Mouse (Mus musculus) bone marrow macrophage, adult 2 months (primary cell): ENCODE measurements at regions not wholly inside any gene's neighbourhood (a gene's known extent, or its start where the extent isn't known, plus 50 kb on each side); places are given as distances from the start of the nearest gene placed in this dataset.
A peak's percentile ranks its signal among the peaks of the same experiment; 100 is the strongest.

ENCODE experiments used
- H3K27ac ChIP-seq: 2 replicates; pipeline ENCODE4 v1.5.1; 2012; ENCODE audit warnings: low read depth, low read length; ENCODE audit not compliant: insufficient read depth
- H3K4me1 ChIP-seq: 2 replicates; pipeline ENCODE4 v1.6.1; 2012; ENCODE audit warnings: low read length; ENCODE audit not compliant: control insufficient read depth, insufficient read depth
- H3K4me3 ChIP-seq: 2 replicates; pipeline ENCODE4 v1.5.1; 2012; ENCODE audit warnings: mild to moderate bottlenecking, low read length, moderate library complexity; ENCODE audit not compliant: insufficient read depth
- CTCF ChIP-seq: IDR thresholded peaks from 2 replicates; pipeline ENCODE4 v1.5.1; 2012; ENCODE audit warnings: low read depth, mild to moderate bottlenecking, low read length, moderate library complexity
- POLR2A ChIP-seq: IDR thresholded peaks from 2 replicates; pipeline ENCODE4 v1.6.1; 2012; ENCODE audit warnings: mild to moderate bottlenecking, low read depth, low read length, borderline replicate concordance

DNA sequence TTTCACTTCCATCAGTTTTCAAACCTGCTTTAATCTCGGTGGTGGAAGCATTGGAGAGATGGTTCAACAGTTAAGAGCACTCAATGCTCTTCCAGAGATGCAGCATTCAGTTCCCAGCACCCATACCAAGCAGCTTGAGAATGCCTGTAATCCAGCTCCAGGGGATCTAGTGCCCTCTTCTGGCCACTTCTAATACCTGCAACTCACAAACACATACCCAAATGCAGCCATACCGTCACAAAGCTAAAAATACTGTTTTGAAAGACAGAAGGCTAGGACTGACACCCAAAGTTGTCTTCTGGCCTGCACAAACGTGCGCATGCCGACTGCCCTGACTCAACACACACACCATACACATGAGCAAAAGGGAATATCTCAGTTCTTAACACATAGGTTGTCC is 313.9 kb upstream of the Jmjd1c start:
- Histone ChIP-seq H3K4me1 (no peaks in the 10 kb centered on the region), H3K4me3 (no peak overlapping the region), H3K27ac (no peak overlapping the region)
- no peak for TF ChIP-seq CTCF
- no peak for TF ChIP-seq POLR2A

DNA sequence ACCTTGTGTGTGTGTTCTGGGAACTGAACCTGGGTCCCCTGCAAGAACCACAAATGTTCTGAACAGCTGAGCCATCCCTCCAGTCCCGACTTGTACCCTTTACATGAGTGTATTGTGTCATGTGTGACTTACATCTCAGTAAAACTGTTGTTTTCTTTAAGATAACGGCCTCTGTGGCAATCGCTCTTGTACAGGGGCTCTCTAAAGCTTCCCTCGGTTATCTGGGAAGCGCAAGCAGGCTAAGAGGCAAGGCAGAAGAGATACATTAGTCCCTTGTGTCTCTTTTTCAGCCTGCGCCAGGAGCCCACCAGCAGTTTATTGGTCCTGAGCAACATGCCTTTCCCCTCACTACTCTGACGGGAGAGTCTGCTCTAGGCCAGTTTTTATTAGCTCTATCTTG is 308.1 kb upstream of the Jmjd1c start:
- no peak overlapping the region for H3K4me3 ChIP-seq
- TF ChIP-seq POLR2A (no peak), CTCF (no peak)
- H3K27ac ChIP-seq: no peak overlapping the region
- H3K4me1 ChIP-seq: no peaks in the 10 kb centered on the region

DNA sequence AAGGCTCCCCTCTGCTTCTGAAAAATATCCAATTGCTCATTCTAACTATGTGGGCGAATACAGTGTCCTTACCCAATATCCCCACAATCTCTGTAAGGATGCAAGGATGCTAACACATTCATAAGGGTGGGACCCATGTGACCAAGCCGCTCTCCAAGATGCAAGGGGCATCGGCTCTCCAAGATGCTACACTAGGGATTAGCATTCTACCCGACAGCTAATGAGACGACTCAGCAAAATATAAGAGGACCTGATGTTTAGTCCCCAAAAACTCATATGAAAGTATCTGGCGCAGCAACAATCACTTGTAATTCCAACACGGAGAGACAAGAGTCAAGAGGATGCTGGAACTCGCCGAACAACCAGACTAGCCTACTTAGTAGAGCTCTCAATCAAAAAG is 299.6 kb upstream of the Jmjd1c start:
- TF ChIP-seq POLR2A: no peak
- no peak for TF ChIP-seq CTCF
- Histone ChIP-seq H3K27ac (no peak overlapping the region), H3K4me3 (no peak overlapping the region), H3K4me1 (no peaks in the 10 kb centered on the region)

DNA sequence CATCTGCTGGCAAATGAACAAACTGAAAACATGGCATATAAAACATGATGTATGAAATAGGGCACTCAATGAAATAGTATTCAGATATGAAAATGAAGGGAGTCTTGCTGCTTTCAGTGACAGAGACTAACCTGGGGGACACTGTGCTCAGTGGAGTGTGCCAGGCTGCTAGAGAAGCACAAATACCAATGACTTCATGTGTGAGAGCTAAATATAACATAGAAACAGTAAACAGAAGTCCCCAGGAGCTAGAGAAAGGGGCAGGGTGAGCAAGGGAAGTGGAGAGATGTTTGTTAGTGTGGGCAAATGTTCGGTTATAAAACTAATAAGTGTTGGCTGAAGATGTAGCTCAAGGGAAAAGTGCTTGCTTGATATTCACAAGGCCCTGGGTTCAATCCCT is 293.2 kb upstream of the Jmjd1c start:
- H3K4me3 ChIP-seq: no peak overlapping the region
- no peaks in the 10 kb centered on the region for H3K4me1 ChIP-seq
- TF ChIP-seq CTCF (no peak), POLR2A (no peak)
- H3K27ac ChIP-seq: no peak overlapping the region

DNA sequence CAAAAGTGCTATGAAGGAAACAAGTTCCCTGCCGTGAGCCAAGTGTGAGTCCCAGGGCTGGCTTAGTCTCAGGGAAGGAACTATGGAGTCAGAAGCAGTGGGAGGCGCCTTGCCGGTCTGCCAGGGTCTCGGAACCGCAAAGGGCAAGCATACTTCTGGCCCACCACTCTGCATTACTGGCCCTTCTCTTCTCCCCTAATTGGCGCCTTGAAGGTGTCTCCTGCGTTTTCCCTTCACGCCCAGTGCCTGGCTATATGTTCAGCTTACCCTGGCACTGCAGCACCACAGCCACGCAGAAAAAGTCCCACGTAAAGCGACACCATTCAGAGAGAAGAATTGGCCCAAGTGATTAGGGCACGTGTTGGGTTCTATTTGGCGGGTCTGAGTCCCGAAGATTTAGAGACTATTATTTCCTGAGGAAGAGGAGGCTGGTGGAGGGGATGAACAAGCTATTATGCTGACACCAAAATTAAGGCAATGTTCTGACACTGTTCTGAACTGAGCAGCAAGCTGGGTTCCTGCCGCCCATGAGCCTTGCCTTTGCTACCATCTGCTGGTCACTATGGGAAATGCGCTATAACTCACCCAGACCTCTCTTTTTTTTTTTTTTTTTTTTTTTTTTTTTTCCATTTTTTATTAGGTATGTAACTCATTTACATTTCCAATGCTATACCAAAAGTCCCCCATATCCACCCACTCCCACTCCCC is 288.5 kb upstream of the Jmjd1c start:
- peaks cover 5% of the 10 kb centered on the region for H3K4me1 ChIP-seq
- no peak overlapping the region for H3K27ac ChIP-seq
- no peak for TF ChIP-seq POLR2A
- TF ChIP-seq CTCF: peak; percentile 61; the same call in 1 of the 2 replicates
- no peak overlapping the region for H3K4me3 ChIP-seq

DNA sequence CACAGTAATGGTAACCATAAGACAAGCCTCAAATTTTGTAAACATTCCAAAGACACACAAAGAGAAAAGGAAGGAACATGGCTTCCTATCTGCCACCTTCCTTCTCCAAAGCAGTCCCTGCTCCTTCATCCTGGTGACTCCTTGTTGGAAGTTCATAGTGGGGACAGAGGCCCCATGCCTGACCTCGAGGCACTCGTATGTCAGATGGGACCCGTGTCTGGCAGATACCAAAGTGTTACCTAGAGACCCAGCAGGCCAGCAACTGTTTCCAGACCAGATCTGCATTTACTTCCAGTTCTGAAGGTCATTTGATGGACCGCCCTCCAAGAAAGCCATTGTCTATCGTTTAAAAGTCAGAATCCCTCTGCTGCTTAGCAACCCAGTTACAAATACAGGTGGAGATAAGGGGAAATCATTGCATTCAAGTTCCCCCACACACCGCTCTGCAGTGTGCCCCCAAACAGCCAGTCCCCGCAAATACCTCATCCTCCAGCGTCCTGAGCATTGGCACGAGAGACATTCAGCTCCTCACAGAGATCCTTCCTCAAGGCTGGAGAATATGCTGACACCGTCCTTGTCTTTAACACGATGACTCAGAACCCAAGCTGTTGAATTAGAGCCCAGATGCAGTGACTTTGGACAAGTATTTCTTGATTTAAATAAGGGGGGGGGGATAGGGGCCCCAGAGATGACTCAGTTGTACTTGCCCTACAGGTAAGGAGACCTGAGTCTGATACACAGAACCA is 283.2 kb upstream of the Jmjd1c start:
- Histone ChIP-seq H3K4me1 (peaks cover 31% of the 10 kb centered on the region), H3K4me3 (no peak overlapping the region), H3K27ac (no peak overlapping the region)
- TF ChIP-seq POLR2A (no peak), CTCF (no peak)

DNA sequence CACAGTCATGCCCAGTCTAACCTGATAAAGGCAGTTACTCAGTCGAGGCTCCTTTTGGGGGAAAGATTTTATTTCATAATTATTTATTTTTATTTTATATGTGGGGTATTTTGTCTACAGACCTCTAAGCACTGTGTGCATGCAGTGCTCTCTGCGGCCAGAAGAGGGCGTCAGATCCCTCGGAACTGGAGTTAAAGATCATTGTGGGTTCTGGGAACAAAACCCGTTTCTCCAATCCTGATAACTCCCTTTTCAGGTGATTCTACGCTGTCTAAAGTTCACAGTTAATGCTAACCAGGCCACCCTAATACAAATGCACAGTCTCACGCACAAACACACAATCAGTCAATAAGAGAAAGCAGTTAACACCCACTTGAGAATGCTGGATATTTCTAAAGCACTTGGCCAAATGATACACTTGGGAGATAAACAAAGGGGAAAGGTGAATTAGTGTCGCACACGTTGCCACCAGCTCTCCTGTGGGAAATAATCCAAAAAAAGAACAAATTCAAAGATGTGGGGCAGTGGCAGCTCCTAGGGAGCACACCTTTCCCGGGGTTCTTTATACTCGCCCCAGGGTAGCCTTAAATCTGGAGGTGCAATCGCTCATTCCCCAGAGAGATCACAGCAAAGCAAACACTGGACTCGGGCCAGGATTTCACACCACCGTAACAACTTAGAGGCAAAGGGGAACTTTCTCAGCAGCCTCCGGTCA is 281.9 kb upstream of the Jmjd1c start:
- peaks cover 39% of the 10 kb centered on the region for H3K4me1 ChIP-seq
- TF ChIP-seq POLR2A (no peak), CTCF (peak; percentile 73)
- H3K4me3 ChIP-seq: no peak overlapping the region
- H3K27ac ChIP-seq: peak overlapping the region; percentile 59

DNA sequence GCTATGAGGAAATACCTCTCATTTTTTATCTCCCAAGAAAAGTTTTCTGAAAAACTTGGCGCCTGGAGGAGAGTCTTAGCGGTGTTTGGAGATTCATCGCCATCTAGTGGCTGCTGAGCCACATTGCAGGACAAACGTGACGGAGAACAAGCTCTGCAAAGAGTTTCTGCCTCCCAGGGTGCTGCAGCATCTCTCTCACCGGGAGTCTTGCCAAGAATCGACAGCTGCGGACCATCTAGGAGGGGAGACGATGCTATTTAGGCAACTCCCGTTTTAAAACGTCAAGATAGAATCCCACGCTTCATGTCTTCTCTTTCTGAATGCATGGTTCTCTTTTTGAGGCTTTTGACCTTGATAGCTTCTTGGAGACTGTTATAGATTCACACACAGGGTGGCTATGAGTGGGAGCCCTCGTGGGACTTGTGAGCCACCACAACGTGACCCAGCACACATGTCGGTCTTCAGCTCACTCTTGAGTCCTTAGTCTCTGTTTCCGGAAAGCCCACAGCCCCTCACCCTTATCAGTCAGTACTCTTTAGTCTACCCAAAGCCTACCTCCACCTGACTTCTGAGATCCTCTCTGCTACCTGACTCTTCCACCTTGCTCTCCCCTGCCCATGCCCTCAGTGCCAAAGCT is 281.2 kb upstream of the Jmjd1c start:
- no peak for TF ChIP-seq POLR2A
- TF ChIP-seq CTCF: peak; percentile 81
- Histone ChIP-seq H3K4me1 (peaks cover 39% of the 10 kb centered on the region), H3K27ac (no peak overlapping the region), H3K4me3 (no peak overlapping the region)

DNA sequence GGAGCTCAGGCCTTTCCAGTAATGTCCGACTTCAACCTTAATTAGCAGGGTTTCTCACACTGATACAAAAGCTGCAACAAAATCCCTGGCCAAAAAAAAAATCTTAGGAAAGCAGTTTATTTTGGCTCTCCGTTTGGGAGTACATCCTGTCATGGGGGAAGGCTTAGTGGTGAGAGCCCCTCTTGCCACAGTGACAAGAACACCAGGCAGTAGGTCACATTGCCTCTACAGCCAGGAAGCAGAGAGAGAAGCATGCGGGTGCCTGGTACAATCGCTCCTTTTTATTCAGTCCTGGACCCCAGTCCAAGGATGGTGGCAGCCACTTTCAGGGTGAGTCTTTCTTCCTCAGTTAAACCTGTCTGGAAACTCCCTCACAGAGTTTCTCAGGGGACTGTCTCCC is 280.0 kb upstream of the Jmjd1c start:
- Histone ChIP-seq H3K4me3 (no peak overlapping the region), H3K4me1 (peaks cover 39% of the 10 kb centered on the region), H3K27ac (no peak overlapping the region)
- TF ChIP-seq CTCF: no peak
- no peak for TF ChIP-seq POLR2A

DNA sequence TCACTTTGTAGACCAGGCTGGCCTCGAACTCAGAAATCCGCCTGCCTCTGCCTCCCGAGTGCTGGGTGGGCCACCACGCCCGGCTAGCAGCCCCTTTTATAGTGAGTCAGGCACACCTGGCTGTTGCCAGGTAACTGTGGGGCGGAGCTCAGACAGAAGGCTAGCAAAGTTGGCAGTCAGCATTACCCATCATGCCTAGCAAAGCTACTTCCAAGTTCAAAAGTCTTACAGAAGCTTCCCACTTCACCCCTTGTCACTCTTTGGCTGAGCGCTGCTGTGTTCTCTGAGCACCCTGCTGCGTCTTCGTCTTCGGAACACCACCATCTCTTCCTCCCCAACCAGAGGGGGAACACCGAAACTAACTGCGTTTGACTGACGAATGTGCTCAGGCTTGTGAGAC is 279.1 kb upstream of the Jmjd1c start:
- TF ChIP-seq POLR2A (no peak), CTCF (no peak)
- Histone ChIP-seq H3K4me1 (peaks cover 34% of the 10 kb centered on the region), H3K27ac (no peak overlapping the region), H3K4me3 (no peak overlapping the region)
